Mouse (Mus musculus) liver, postnatal 0 days (tissue): ENCODE data around the gene Fam129a. TPM values are rescaled to one million over a fixed set of nuclear protein-coding genes. Genes with fewer than 3 reads are reported as not detected.

Experiments
- ATAC-seq: fragments of 200-750 bp; cut with Nextera tagmentation; 2 replicates; pipeline ENCODE4 v1.8.0; 2017; ENCODE audit warnings: mild to moderate bottlenecking, moderate library complexity
- DNase-seq: peaks from one replicate; pipeline ENCODE4 v3.0.0-alpha.2; 2016
- H3K27ac ChIP-seq: fragments of 300-500 bp; sonication (generic); 2 replicates; pipeline ENCODE4 v1.5.1; 2014; ENCODE audit warnings: antibody characterized with exemption, moderate library complexity, mild to moderate bottlenecking, low read depth
- H3K27me3 ChIP-seq: fragments of 300-500 bp; sonication (generic); 2 replicates; pipeline ENCODE4 v1.6.1; 2014; ENCODE audit warnings: low read length, control low read depth, mixed read lengths; ENCODE audit not compliant: insufficient read depth
- H3K36me3 ChIP-seq: fragments of 300-500 bp; sonication (generic); replicated peaks from 2 replicates; pipeline ENCODE4 v1.6.1; 2014; ENCODE audit warnings: mild to moderate bottlenecking, control low read depth, low read length, moderate library complexity, mixed read lengths; ENCODE audit not compliant: insufficient read depth
- H3K4me1 ChIP-seq: fragments of 300-500 bp; sonication (generic); 2 replicates; pipeline ENCODE4 v1.6.1; 2014; ENCODE audit warnings: antibody characterized with exemption, mild to moderate bottlenecking, control low read depth; ENCODE audit not compliant: insufficient read depth
- H3K4me2 ChIP-seq: fragments of 300-500 bp; sonication (generic); 2 replicates; pipeline ENCODE4 v1.6.1; 2014; ENCODE audit warnings: low read depth, mild to moderate bottlenecking, low read length, moderate library complexity, mixed read lengths
- H3K4me3 ChIP-seq: fragments of 300-500 bp; sonication (generic); 2 replicates; pipeline ENCODE4 v1.5.1; 2014; ENCODE audit warnings: low read depth, low read length
- H3K9ac ChIP-seq: fragments of 300-500 bp; sonication (generic); replicated peaks from 2 replicates; pipeline ENCODE4 v1.6.1; 2014; ENCODE audit warnings: mild to moderate bottlenecking, moderate library complexity
- H3K9me3 ChIP-seq: fragments of 300-500 bp; sonication (generic); 2 replicates; pipeline ENCODE4 v1.6.1; 2016; ENCODE audit warnings: mild to moderate bottlenecking, control low read depth, low read length, mixed read lengths
- CTCF ChIP-seq: sonication (generic); IDR thresholded peaks from 2 replicates; pipeline ENCODE4 v1.5.1; 2016; ENCODE audit warnings: antibody characterized with exemption, low read depth
- EP300 ChIP-seq: IDR thresholded peaks from 2 replicates; pipeline ENCODE4 v1.6.1; 2016; ENCODE audit warnings: antibody characterized with exemption, low read depth, mild to moderate bottlenecking
- WGBS: fragments of 180-500 bp; shearing (Covaris S2); extraction: QIAGEN DNeasy Blood & Tissue Kit; methylation state at CpG from one replicate; pipeline ENCODE4 v1.1.7; 2014; ENCODE audit not compliant: insufficient replicate concordance; 5-methylcytosine and 5-hydroxymethylcytosine counted together
- polyA plus RNA-seq: library from polyadenylated mRNA; unstranded; fragments of >200 nt; fragmentation: Nextera tagmentation; extraction: Ambion mirVana; gene quantifications from 2 replicates; pipeline ENCODE4 v1.2.1, GENCODE M21; 2015

Gene Fam129a
- polyA plus RNA-seq, 1 experiment from 2014 or later, result 11.5 TPM

DNA sequence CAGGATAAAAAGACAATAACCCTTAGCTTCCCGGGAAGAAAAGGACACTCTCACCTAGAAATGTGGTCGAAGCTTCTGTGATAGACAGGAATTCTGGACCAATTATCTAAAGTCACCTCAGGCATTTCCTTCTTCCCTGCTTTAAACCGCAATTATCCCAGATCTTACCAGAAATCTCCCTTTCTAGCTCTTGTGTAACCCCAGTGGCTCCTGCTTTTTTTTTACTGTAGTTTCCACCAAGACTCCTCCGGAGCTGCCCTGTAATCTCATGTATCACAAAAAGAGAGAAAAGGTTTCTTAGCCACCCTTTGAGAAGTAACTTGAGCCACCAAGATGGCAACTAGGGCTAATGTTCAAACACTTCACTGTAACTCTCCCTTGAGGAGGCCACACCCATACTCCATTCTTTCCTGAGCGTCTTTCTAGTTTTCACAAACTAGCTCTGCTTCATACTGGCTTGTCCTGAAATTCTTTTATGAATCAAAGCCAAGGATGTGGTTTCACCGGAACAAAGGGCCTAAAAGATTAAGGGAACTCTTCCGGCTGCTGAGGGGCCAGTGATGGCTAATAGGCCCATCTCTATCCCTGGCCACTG lies 93.9 kb downstream of the Fam129a start:
- DNase-seq (no peak), ATAC-seq (no peak)
- Histone ChIP-seq H3K27me3 (no peaks in the 10 kb centered on the region), H3K9me3 (no peaks in the 10 kb centered on the region), H3K4me3 (no peak overlapping the region), H3K36me3 (no peaks in the 10 kb centered on the region), H3K27ac (no peak overlapping the region), H3K9ac (no peak overlapping the region), H3K4me2 (no peak overlapping the region), H3K4me1 (no peaks in the 10 kb centered on the region; the same call in 1 of the 2 replicates)
- 80% methylated on average over 7 of the region's 7 CpGs for WGBS
- no peak for TF ChIP-seq CTCF
- no peak for TF ChIP-seq EP300

DNA sequence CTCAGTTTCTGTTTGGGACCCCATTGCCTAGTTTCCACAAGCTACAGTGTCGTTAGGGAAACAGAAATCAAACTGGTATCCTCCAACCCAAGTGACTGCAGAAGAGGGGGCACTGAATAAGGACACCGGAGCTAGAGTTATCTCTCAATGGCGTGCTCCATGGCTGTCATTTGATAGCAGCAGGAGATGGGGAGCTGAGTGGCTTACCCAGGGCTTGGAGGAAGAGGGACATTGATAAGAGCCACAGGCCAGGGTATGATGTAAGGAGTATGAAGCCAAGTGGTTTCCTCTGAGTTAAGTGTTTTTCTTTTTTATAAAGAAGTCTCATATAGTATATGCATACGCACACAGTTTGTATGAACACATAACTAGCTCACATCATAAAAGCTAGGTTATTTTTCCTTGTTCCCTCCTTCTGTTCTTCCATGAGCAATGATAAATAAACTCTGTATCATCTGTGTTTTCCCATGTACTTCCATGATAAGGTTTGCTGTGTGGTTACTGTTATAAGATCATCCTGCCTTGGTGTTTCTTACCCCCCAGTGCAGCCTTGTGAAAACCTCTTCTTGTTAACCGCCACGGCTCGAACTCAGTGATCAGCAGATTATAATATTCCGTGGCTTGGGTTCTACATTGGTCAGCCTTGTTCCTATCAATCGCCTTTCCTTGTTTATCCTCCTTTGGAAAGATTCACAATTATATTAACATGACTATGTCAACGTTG lies 96.5 kb downstream of the Fam129a start:
- ATAC-seq (peak; percentile 35; the same call in 1 of the 2 replicates), DNase-seq (no peak)
- WGBS, result 47% methylated on average over 10 of the region's 10 CpGs
- H3K4me3 ChIP-seq, result no peak overlapping the region
- no peaks in the 10 kb centered on the region for H3K27me3 ChIP-seq
- no peak overlapping the region for H3K4me2 ChIP-seq
- no peak overlapping the region for H3K9ac ChIP-seq
- no peak overlapping the region for H3K27ac ChIP-seq
- no peaks in the 10 kb centered on the region for H3K9me3 ChIP-seq
- TF ChIP-seq EP300, result no peak
- no peak for TF ChIP-seq CTCF
- no peaks in the 10 kb centered on the region for H3K4me1 ChIP-seq
- no peaks in the 10 kb centered on the region for H3K36me3 ChIP-seq

DNA sequence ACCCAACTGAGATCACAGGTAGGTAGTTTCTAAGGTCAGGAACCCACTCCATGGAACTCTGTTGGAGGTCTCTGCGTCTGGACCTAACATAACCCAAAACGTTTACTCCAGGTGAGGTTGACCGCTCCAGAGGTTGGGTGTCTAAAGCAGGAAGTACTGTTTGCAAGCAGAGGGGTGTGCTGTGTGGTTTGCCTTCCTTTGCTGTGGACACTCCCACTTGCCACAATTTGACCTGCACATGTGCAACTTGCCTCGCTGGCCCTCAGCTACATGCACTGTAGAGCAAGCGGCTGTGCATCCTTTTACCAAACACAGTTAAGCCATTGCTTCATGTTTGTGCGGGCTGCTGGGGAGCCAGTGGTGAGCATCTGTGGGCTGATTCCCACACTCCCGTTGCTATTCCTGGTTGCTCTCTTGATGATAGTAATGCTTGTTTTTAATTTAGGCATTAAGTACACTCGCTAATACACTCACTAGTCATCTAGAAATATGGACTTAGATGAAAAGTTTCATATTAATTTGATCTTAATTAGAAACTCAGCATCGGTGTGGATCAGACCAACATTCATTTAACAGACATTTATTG lies 99.1 kb downstream of the Fam129a start:
- no peaks in the 10 kb centered on the region for H3K36me3 ChIP-seq
- DNase-seq (peak; percentile 21), ATAC-seq (no peak)
- no peaks in the 10 kb centered on the region for H3K27me3 ChIP-seq
- TF ChIP-seq CTCF (no peak), EP300 (no peak)
- WGBS, result 62% methylated on average over 9 of the region's 9 CpGs
- H3K4me3 ChIP-seq, result no peak overlapping the region
- no peaks in the 10 kb centered on the region for H3K4me1 ChIP-seq
- no peak overlapping the region for H3K27ac ChIP-seq
- H3K9ac ChIP-seq, result no peak overlapping the region
- no peak overlapping the region for H3K4me2 ChIP-seq
- H3K9me3 ChIP-seq, result no peaks in the 10 kb centered on the region

DNA sequence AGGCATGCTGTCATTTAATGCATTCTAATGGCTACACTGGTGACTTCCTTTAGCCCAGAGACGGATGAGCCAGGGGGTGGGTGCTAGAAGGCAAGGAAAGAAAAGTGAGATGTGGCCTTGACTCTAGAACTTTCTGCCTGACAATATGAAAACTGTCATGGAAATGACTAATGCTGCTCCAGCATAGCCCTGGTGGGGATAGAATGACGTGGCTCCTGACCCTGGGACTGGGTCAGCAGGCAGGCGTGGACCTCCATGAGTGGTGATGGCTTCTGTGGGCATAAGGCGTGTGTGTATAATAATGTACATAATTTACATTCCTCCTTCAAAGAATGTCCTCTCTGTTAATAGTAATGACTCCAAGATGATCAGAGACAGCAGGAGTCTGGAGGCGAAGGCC lies 104.7 kb downstream of the Fam129a start:
- DNase-seq, result no peak
- no peaks in the 10 kb centered on the region for H3K27me3 ChIP-seq
- H3K4me2 ChIP-seq, result no peak overlapping the region
- H3K9me3 ChIP-seq, result no peaks in the 10 kb centered on the region
- TF ChIP-seq EP300 (no peak), CTCF (no peak)
- H3K4me3 ChIP-seq, result no peak overlapping the region
- no peak overlapping the region for H3K27ac ChIP-seq
- H3K9ac ChIP-seq, result no peak overlapping the region
- no peaks in the 10 kb centered on the region for H3K4me1 ChIP-seq
- no peaks in the 10 kb centered on the region for H3K36me3 ChIP-seq
- no peak for ATAC-seq
- WGBS, result 71% methylated on average over 5 of the region's 5 CpGs

DNA sequence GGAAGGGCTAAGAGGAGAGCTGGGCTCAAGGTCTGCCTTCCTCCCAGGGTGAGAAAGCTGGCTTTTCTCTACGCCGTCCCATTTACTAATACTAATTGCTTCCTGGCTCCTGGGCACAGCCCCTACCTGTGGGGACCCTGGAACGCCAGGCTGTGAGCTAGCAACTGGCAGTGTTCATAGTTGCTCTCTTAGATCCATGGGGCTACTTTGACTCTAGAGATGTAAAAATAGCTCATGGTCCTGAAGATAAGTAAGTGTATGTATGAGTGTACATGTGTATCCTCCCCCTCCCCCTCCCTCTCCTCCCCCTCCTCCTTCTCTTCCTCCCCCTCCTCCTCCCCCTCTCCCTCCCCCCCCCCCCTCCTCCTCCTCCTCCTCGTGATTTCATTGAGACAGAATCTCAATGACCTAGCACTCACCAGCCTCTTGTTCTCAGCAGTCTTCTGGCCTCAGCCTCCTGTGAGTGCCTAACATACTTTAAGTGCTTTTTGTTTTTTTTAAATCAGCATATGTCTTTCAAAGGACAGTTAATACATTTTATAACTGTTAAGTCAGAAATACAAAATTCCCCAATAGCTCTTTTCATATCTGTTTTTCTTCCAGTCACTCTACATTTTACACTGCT lies 106.3 kb downstream of the Fam129a start:
- H3K4me3 ChIP-seq, result no peak overlapping the region
- DNase-seq, result no peak
- H3K36me3 ChIP-seq, result no peaks in the 10 kb centered on the region
- WGBS, result 54% methylated on average over 4 of the region's 4 CpGs
- H3K27me3 ChIP-seq, result no peaks in the 10 kb centered on the region
- TF ChIP-seq CTCF (no peak), EP300 (no peak)
- no peaks in the 10 kb centered on the region for H3K4me1 ChIP-seq
- no peak overlapping the region for H3K9ac ChIP-seq
- H3K9me3 ChIP-seq, result no peaks in the 10 kb centered on the region
- ATAC-seq, result no peak
- H3K27ac ChIP-seq, result no peak overlapping the region
- no peak overlapping the region for H3K4me2 ChIP-seq

DNA sequence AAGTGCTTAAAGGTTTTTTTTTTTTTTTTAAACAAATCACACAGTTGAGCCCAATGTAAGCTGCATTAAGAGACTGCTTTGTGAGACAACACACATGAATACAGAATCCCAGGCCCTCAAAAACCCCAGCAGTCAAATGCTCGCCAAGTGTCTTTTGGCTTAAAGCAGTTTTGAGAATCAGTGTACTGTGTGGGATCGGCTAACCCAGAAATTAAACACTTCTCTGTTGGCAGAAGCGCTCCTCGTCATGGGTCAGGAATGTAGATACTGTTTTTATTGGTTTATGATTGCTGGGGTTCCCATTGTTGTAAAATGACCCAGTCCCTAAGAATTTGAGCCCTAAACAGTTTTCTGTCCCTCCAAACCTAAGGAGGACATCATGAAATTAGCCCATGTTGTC lies 107.0 kb downstream of the Fam129a start:
- DNase-seq (no peak), ATAC-seq (no peak)
- Histone ChIP-seq H3K9me3 (no peaks in the 10 kb centered on the region), H3K27ac (no peak overlapping the region), H3K4me2 (no peak overlapping the region), H3K9ac (no peak overlapping the region), H3K27me3 (no peaks in the 10 kb centered on the region), H3K4me3 (no peak overlapping the region), H3K4me1 (no peaks in the 10 kb centered on the region), H3K36me3 (no peaks in the 10 kb centered on the region)
- 74% methylated on average over 4 of the region's 4 CpGs for WGBS
- TF ChIP-seq CTCF, result no peak
- no peak for TF ChIP-seq EP300
